Mouse (Mus musculus) ES-Bruce4 (cell line): ENCODE data around the gene Gm10295. TPM values are rescaled to one million over a fixed set of nuclear protein-coding genes. Genes with fewer than 3 reads are reported as not detected.

Experiments used
- H3K27ac ChIP-seq: 2 replicates; pipeline ENCODE4 v1.5.1; 2012; ENCODE audit warnings: low read length, inconsistent platforms; ENCODE audit not compliant: insufficient read depth
- H3K27me3 ChIP-seq: 2 replicates; pipeline ENCODE4 v1.6.1; 2012; ENCODE audit warnings: mild to moderate bottlenecking, low read length, inconsistent platforms; ENCODE audit not compliant: control insufficient read depth, poor library complexity, insufficient read depth, severe bottlenecking
- H3K36me3 ChIP-seq: 2 replicates; pipeline ENCODE4 v1.6.1; 2012; ENCODE audit warnings: inconsistent platforms, mild to moderate bottlenecking, low read length, moderate library complexity; ENCODE audit not compliant: control insufficient read depth, poor library complexity, insufficient read depth, severe bottlenecking
- H3K4me1 ChIP-seq: one replicate; pipeline ENCODE4 v1.8.1; 2011; ENCODE audit warnings: low read length; ENCODE audit not compliant: control insufficient read depth, insufficient read depth
- H3K4me3 ChIP-seq: 2 replicates; pipeline ENCODE4 v1.5.1; 2011; ENCODE audit warnings: low read depth, mild to moderate bottlenecking, low read length
- H3K9ac ChIP-seq: 2 replicates; pipeline ENCODE4 v1.6.1; 2012; ENCODE audit warnings: low read depth, mild to moderate bottlenecking, inconsistent platforms; ENCODE audit not compliant: poor library complexity, severe bottlenecking
- H3K9me3 ChIP-seq: replicated peaks from 2 replicates; pipeline ENCODE4 v1.6.1; 2012; ENCODE audit warnings: mild to moderate bottlenecking, low read length, inconsistent platforms; ENCODE audit not compliant: control insufficient read depth, poor library complexity, insufficient read depth, severe bottlenecking
- CTCF ChIP-seq: IDR thresholded peaks from one replicate; pipeline ENCODE4 v1.8.1; 2011; ENCODE audit warnings: low read depth, low read length
- EP300 ChIP-seq: IDR thresholded peaks from 2 replicates; pipeline ENCODE4 v1.6.1; 2011; ENCODE audit warnings: low read depth, low read length; ENCODE audit not compliant: insufficient read depth
- POLR2A ChIP-seq: IDR thresholded peaks from one replicate; pipeline ENCODE4 v1.8.1; 2011; ENCODE audit warnings: low read length; ENCODE audit not compliant: insufficient read depth
- polyA plus RNA-seq: library from polyadenylated mRNA; stranded (reverse); fragments of >200 nt; gene quantifications from 2 replicates; pipeline ENCODE4 v1.2.4, GENCODE M21; 2011; ENCODE audit warnings: low read depth; ENCODE audit not compliant: missing spikeins, insufficient read depth, insufficient read length

Gm10295 gene
- polyA plus RNA-seq, 1 experiment: not detected

DNA sequence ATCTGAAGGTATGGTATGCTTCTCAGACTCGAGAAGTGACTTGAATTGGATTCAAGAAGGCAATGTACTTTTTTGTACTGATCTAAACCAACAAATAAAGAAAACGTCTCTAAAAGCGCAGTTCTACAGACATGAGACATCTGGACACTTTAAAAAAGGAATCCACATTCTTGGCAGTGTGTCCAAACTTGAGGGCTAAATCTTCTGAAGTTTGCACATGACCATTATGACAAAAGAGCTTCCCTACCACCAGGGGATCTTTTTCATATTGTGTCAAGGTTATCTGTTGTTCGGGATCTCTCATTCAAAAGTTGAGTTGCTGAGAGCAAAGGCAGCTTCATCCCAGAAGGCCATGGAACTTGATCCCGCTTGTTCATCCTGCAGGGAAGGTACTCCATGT, 40.0 kb upstream of the Gm10295 start:
- Histone ChIP-seq H3K9me3 (no peaks in the 10 kb centered on the region), H3K4me1 (no peaks in the 10 kb centered on the region), H3K27ac (no peak overlapping the region), H3K9ac (no peak overlapping the region), H3K27me3 (peaks cover 1% of the 10 kb centered on the region; the same call in 1 of the 2 replicates), H3K36me3 (no peaks in the 10 kb centered on the region), H3K4me3 (no peak overlapping the region)
- TF ChIP-seq CTCF (no peak), POLR2A (no peak), EP300 (no peak)

DNA sequence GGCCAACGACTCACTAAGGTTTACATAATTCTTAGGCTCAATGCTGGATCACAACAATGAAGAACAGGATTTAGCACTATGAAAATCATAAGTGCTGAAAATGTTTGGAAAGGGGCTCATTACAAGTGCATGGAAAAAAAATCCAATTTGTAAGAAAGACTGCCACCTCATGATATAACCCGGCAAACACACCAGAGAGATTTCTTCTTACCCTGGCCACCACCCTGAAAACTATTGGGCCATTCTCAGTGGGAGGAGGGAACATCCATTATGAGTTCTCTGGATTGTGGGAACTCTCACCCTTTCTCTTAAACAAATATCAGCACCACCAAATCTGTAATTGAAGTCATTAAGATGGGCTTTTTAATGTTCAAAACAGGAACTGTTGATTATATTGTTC, 39.0 kb upstream of the Gm10295 start:
- Histone ChIP-seq H3K36me3 (no peaks in the 10 kb centered on the region), H3K9ac (no peak overlapping the region), H3K27me3 (no peaks in the 10 kb centered on the region), H3K4me3 (no peak overlapping the region), H3K27ac (no peak overlapping the region), H3K9me3 (no peaks in the 10 kb centered on the region), H3K4me1 (no peaks in the 10 kb centered on the region)
- TF ChIP-seq POLR2A: no peak
- TF ChIP-seq EP300: no peak
- TF ChIP-seq CTCF: no peak

DNA sequence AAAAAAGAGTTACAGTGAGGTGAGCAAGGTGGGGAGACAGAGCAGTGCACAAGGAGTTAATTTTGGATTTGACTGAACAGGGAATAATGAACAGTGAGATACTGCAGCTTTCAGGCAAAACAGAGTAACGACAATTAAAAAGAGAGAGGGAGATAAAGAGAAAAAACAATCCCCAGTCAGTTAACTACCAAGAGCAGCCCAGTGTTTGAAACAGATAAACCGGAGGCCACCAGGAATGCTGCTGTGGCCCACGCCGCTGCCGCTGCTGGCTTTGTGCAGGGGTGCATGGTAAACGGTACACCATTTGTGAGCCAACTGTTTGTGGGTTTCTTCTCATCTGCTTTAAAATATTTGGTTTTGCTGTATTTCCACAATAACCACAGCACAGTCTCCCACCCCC, 34.8 kb upstream of the Gm10295 start:
- no peak for TF ChIP-seq EP300
- TF ChIP-seq CTCF: no peak
- no peak for TF ChIP-seq POLR2A
- Histone ChIP-seq H3K9me3 (no peaks in the 10 kb centered on the region), H3K36me3 (no peaks in the 10 kb centered on the region), H3K9ac (no peak overlapping the region), H3K4me3 (no peak overlapping the region), H3K27me3 (no peaks in the 10 kb centered on the region), H3K27ac (no peak overlapping the region), H3K4me1 (no peaks in the 10 kb centered on the region)

DNA sequence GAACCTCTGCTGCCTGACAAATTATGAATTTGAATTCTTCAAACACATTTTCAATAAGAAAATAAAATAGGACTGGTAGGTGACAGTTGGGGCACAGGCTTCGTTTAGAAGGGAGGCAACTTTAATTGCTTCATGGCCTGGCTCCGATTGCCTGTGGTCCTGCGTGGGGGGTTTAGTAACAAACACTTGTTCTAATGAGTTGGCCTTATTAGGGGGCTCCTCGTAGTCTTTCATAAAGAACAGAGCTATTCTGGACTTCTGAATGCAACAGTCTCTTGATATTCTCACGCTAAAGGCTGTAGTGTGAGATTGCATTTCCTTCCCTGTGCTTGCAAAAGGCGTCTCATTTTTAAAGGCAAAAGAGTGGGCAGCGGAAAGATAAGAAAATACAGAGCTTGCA, 33.6 kb upstream of the Gm10295 start:
- Histone ChIP-seq H3K36me3 (no peaks in the 10 kb centered on the region), H3K9me3 (no peaks in the 10 kb centered on the region), H3K9ac (no peak overlapping the region), H3K27me3 (no peaks in the 10 kb centered on the region), H3K4me3 (no peak overlapping the region), H3K27ac (no peak overlapping the region), H3K4me1 (no peaks in the 10 kb centered on the region)
- TF ChIP-seq CTCF (no peak), EP300 (no peak), POLR2A (no peak)

DNA sequence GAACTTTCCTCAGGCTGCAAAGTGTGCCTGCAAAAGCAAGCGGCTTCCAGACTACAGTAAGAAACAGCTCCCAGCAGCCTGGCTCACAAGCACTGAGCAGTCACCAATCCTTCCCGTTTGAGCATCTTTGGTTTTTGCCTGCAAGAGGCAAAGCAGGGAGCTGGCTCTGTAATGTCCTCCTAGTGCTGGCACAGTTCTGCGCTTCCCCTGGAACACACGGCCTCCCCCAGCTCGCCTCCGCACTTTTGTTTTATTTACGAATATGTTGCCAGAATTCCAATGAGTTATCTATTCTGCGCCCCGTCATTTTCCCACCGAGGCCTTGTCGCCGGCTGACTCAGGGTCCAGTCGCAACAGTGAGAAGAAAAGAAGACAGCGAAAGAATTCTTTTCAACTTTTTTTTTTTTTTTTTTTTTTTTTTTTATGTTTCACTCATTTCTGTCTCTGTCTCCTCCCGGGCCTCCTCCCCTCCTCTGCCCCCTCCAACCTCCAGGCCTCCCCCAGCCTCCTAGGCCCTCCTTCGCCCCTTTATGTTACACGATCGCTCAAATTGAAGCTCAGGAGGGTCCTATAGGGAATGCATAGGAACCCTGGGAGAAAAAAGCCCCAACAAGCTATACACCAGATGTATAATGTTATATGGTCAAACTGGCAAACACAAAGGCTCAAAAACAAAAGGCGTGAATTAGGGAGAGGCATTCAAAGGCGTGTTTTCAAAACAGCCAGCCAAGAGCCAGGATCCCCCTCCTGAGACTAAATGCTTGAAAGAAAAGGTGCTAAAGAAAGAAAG, 32.3 kb upstream of the Gm10295 start:
- TF ChIP-seq EP300: no peak
- TF ChIP-seq POLR2A: no peak
- no peak for TF ChIP-seq CTCF
- no peaks in the 10 kb centered on the region for H3K4me1 ChIP-seq
- no peak overlapping the region for H3K4me3 ChIP-seq
- H3K36me3 ChIP-seq: no peaks in the 10 kb centered on the region
- H3K9ac ChIP-seq: no peak overlapping the region
- no peaks in the 10 kb centered on the region for H3K9me3 ChIP-seq
- no peak overlapping the region for H3K27ac ChIP-seq
- no peaks in the 10 kb centered on the region for H3K27me3 ChIP-seq
